Mouse (Mus musculus) kidney, adult 18-20 months (tissue): Measurements from ENCODE around the gene Stk32b.

Experiments used
- DNase-seq: peaks from one replicate; pipeline ENCODE4 v3.0.0; 2021

Stk32b gene

DNA sequence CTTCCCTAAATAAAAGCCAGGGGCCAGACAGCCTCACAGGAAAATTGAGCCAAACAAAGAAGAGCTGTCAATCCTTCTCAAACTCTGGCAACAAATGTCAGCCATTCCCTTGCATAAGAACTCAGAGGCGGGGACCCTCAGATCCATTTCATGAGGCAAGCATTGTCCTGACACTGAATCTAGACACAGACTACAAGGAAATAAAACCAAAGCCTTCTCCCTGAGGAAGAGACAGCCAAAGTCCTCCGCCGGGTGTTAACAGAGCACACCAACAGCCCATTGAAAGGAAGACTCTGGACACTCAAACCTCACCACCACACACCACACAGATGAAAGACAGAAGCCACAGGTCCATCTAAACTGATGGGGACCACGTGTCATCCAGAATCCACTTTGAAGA is 57.8 kb downstream of the Stk32b start:
- DNase-seq = no peak

DNA sequence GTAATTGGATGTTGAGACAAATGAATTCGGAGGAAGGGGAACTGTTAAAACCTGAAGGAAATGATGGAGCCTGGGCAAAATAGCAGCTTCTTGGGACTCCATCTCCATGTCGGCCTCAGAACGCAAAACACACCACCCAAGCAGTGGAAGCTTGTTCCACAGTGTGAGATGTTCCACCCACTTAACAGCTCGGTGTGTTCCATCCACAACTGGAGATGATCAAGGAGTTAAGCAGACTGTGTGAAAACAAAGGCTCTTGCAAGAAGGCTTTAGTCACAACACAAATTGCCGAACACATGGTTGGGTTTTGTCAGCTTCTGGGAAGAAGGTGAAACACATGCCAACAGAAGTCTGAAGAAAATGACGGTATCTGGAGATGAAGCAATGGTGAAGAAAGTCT is 59.2 kb downstream of the Stk32b start:
- no peak for DNase-seq

DNA sequence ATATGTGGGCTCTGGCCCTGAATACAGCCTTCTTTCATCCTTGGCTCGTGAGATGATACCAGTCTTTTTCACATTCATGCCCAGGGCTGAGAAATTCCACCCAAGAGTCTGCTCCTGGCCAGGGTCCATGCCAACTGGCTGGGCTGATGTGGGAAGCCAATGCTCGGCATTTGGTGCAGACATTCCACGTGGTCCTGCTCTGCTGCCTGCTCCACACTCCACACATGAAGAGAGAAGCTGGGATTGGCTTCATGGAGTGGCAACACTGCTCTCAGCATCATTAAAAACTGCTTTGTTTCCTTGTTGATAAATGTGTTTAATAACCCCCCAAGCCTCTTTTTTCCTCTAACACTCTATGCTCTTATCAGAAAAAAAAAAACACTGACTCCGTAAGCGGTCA is 61.8 kb downstream of the Stk32b start:
- DNase-seq = no peak

DNA sequence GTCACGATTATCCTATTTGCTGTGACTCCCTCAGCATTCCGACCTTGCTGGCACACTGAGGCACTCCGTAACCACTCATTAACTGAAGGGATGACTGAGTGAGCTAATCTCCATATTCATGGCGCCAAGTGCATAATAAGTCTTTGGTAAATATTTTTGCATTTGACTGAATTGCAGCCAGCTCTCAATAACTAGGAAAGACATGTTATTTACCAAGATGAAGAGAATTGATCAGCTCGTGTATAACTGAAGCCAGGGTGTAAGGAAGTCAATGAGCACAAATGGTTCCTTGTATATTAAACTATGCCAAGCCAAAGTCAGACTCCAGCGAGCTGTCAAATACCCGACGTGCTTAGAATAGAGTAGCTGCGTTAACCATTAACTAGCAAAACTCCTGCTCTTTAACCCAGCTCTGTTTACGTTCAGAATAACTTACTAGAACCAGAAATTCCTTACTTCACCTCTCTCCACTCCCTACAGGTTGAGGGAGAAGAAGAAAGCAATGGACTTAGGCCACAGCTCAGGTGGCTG is 66.2 kb downstream of the Stk32b start:
- DNase-seq = peak; percentile 58

DNA sequence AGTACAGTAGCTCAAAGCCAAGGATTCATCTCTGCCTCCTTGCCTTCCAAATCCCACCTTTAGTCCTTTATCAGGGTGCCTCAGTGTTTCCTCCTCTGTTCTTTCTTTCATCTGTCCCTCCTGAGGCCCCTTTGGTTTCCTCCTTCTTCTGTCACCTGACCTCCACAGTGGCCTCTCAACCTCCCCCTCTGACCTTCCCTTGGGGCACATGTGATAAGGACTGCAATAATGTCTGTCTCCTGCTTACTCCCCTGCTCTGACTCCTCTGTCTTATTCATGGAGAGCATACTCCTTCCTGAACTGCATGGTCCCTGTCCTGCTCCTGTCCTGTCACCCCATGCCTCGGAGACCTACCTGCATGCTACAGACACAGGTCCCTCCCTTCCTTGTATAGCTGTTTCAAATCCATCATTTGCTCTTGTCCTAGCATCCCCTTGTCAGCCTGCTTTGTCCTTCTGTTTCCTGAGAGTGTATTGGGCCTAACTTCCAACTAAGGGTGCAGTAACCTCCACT is 66.8 kb downstream of the Stk32b start:
- peak; percentile 61 for DNase-seq

DNA sequence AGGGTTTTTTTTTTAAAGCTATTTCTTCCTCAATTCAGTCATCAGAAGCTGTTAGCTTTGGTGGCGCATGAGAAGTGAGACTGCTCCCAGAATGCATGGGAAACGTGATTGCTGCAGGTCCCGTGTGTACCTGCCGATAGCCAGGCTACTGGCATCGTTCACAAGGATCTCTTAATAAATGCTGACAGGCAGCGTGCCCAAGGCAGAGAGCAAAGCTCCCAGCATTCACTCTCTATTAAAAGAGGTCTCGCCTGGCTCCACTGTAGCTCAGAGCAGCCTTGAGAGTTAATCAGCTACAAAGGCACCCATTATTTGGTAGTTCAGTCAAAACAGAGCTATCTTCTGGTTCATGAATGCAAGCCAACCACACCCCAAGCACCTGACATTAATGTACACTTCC is 72.9 kb downstream of the Stk32b start:
- peak; percentile 20 for DNase-seq

DNA sequence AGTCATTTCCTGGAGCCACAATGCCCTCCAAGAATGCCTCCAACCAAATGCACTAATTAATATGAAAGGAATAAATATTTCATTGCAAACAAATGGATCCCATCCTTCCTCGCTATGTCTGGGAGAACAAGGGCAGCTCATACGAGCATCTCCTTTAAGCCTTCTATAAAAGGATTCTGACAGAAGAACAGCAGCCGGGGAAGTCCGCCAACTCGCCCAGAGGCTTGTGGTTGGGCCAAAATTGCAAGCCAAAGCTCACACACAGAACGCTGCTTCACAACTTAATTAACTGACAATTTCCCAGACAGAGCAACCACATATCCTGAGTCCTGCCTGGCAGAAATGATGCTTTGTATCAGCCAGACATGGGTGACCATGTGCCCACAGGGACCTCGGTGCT is 74.5 kb downstream of the Stk32b start:
- DNase-seq = no peak

DNA sequence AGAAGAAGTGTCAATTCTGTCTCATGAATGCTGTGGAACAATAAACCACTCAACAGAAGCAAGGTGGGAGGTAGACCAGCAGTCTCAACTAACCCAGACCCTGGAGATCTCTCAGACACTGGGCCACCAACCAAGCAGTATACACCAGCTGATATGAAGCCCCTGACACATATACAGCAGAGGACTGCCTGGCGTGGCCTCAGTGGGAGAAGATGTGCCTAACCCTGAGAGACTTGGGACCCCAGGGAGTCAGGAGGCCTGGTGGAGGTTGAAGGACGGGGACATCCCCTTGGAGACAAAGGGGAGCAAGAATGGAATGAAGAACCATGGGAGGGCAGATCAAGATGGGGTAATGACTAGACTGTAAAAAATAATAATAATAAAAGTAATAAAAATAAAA is 82.2 kb downstream of the Stk32b start:
- DNase-seq = no peak

DNA sequence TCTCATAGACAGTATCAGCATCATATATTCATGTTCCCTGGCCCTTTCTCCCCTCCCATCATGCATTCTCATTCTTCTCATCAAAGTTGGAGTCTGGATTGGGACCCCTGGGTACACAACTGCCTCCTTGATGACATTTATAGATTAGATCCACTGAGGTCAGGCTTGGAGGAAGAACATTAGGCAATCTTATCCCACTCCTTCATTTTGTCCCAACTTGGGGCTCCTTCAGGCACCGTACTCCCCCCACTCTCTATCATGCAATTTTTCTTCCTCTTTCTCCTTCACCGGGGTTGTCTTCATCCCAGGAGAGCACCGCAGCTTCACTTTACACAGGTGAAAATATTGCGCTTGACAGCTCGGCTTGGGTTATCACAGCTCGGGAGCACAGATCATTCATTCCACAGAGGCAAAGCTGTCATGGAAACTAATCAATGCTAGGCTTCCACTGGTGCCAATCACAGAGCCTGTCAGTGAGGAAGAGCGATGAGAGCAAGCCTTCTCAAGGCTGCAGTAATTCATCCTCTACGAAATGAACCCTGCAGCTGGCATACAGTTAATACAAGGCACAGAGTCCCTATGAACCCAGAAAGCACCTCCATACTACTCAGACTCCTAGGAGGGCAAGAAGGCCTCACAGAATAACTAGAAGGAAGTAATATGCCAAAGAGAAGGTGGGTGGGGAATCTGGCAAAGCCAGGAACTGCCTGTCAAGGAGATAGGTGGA is 89.4 kb downstream of the Stk32b start:
- no peak for DNase-seq

DNA sequence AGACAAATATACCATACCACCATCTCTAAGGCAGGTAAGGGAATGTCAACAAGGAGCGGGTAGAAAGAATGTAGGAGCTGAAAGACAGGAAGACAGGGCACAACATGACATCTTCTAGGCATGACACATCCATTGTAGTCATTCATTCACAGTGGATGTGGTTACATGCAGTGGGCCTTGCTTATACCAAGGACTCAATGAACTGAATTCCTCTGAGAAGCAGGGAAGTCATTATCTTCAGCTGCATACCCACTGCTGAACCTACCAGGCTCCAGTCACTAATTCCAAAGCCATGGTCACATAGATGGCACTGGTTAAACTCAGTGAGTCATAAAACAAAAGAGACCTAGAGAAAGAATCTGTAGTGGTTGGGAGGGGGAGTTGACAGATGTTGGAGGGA is 105.1 kb downstream of the Stk32b start:
- no peak for DNase-seq

DNA sequence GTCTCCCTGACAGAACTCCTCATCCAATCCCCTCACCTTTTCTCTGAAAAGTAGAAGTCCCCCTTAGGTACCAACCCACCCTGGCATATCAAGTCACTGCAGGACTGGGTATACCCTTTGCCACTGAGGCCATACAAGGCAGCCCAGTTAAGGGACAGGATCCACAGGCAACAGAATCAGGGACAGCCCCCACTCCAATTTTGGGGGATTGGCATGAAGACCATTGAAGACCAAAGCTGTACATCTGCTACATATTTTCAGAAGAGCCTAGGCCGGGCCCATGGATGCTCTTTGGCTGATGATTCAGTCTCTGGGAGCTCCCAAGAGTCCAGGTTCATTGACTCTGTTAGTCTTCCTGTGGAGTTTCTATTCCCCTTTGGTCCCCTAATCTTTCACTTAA is 117.4 kb downstream of the Stk32b start:
- DNase-seq = no peak

DNA sequence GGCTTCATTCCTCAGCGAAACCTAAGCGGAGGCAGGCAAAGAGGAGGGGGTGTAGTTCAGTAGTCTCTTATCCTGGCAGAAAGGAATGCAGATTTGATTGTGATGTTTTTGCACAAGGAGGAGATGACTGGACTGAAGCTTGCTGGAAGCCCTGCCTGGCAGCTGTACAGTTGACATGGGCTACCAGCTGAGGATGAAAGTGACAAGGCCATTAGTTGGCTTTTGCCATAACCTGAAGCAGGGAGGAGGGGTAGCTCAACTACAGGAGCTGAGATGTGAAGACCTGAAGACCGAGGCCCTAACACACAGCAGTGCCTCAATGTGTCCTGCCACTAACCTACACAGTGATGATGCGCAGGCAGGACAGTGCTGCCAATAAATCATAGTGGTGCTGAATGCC is 118.7 kb downstream of the Stk32b start:
- DNase-seq = no peak

DNA sequence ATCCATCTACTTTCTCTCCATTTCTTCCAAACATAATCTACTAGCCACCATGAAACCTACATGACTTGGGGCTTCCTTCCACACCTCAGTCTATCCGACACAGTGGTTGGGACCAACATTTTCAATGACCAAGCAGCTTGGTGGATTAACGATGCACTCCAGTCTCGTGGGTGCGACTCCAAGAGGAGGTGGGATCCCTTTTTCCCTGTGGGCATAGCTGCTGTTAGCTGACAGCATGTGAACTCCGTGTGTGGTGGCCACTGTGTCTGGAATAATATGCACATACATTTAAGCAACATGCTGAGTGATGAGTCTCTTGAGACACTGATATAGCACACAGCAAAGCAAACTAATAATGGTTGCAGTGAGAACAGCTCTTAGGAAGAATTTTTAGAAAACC is 124.6 kb downstream of the Stk32b start:
- DNase-seq = no peak

DNA sequence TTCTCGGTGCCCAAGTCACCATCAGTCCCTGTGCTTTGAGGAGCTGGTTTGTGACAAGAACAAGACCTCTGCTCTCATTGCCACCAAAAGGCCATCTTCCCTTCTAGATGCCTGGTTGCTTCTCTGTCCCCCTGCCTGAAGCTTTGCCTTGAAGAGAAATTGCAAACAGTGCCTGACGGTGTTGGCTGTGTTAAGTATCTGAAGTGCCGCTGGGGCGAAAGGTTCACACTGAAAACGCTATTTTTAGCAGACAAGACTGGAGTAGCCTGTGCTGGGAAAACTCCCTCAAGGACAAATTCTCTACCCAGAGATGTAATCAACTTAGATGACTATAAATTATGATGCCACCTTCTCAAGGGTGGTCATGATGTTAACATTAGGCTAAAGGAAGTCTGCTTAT is 129.1 kb downstream of the Stk32b start:
- DNase-seq = peak; percentile 9

DNA sequence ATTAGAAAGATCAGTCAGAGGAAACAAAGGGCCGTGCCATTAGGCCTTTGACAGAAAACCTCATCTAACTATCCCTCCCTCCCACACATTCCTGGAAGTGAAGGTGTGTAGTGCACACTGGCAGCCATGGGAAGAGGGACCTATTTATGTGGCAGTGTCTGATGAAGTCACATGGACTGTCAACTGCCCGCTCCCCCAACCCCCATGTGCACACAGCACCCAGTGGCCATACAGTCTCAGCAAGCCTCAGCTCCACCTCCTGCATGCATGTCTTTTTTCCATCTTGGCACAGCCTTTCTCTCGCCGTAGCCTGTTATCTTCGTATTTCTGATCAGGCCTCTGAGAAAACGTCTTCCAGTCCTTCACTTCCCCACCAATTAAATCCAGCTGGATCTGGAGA is 130.9 kb downstream of the Stk32b start:
- DNase-seq = no peak

DNA sequence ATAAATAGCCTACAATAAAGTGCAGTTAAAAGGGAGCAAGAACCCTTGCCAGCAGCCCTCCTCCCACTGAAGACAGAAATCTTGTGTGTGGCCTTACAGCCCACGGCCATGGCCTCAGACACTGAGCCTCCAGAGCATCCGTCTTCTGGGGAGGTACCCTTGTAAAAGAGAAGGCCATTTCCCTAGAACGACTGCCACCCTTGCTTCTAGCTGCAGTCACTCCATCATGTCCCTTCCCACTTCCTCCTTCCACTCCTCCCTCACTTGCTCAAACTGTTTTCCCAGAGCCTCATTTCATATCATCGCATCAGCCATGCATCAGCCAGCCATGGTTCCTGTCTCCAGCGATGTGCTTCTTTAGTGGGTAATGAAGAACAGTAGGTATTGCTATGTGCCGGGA is 141.5 kb downstream of the Stk32b start:
- no peak for DNase-seq

DNA sequence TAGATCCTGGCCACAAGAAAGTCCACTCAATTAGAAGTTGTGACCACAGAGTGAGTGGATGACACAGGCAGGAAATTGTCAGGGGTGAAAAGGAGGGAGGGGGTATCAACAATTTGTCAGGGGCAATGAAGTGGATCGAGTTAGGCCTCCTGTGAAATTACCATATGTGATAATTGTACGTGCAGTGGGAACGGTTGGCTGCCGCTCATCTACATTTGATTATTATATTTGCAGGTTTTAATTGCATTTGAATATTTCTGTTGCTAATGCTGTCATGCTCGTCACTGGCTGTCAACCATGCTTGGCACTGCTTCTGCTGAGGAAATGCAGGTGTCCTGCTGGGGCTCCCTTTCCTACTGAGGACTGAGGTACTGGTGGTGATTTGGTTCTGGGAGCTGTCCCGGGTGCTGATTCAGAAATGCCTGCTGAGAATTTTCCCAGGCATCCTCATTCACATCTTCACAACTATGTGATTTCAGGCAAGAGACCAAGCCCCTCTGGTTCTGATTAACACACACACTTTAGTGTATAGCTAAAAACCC is 159.6 kb downstream of the Stk32b start:
- DNase-seq = peak; percentile 3

DNA sequence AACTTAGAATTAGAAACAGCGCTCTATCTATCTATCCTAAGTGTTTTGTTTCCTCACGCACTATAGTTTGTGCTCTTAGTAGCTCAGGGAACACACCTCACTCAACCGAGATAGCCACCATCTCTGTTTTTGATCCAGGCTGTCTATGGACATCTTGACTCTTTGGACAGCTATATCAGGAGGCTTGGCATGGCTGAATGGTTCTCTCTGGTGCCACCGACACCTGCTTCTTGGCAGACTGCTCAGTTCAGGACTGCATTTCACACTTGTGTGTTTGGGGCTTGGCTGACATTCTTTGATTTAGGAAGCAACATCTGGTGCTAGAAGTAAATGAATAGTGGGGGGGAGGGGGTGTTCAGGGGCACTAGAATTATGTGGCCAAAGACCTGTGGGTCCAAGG is 162.7 kb downstream of the Stk32b start:
- DNase-seq = no peak

DNA sequence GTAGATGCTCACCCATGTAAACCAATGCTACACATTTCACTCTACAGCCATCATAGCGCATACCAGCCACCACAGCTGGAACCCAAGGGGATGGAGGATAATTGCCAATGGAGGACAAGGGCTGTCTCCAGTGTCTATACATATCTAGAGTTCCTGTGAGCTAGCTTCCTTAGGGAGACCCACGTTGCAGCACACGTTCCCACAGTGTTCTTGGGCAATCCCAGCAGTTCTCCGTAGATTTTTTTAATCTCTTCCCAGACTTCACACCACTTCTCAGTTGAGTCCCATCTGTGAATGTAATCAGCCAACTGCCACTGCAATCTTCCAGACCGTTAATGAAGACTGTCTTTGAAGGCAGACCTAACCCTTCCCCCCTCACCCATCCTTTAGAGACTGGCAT is 165.3 kb downstream of the Stk32b start:
- no peak for DNase-seq

DNA sequence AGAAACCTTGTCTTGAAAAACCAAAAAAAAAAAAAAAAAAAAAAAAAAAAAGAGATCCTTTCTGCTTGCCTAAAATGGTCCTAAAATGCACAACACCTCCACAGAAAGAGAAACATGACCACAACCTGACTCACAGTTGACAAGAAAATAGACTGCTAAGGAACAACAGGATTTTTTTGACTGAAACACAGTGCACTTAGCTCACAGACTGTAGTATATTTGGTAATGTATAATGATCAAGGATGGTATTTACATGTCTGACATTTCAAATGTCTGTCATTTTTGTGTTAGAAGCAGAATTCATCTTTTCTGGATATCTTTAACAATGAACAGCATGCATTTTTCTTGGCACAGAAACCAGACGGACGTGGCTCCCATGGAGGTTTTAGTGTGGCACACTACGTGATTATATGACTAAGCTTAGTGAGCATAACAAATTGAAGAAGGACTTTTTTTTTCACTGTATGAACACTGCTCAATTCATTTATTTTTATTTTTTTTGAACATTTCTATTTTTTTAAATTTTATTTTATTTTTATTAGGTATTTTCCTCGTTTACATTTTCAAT is 181.2 kb downstream of the Stk32b start:
- no peak for DNase-seq

DNA sequence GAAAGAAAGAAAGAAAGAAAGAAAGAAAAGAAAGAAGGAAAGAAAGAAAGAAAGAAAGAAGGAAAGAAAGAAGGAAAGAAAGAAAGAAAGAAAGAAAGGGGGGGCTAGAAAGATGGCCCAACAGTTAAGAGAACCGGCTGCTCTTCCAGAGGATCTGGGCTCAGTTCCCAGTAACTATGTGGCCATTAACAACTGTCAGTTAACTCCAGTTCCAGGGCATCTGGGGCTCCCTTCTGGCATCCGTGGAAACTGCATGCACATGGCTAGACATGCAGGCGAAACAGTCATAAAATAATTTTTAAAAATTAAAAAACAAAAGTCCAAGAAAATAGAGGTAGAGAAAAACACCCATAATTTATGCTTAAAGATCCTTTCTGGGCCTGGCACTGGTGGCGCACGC is 181.7 kb downstream of the Stk32b start:
- DNase-seq = no peak

DNA sequence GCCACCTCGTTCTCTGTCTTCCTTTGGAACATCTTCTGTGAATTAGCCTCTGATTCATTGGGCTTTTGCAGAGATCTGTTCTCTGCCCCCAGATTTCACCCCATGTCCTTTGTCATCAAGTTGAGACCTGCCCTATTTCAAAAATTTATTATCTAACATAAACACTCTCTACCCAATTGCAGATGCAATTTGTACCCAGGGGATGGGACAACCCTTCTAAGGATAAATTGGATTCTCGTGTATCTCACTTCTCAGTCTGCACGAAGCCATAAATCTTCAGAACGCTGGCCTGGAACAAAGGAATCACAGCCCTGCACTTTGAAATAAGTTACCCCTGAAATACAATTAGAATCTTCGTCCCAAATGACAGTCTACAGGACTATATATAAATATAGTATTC is 191.6 kb downstream of the Stk32b start:
- no peak for DNase-seq

DNA sequence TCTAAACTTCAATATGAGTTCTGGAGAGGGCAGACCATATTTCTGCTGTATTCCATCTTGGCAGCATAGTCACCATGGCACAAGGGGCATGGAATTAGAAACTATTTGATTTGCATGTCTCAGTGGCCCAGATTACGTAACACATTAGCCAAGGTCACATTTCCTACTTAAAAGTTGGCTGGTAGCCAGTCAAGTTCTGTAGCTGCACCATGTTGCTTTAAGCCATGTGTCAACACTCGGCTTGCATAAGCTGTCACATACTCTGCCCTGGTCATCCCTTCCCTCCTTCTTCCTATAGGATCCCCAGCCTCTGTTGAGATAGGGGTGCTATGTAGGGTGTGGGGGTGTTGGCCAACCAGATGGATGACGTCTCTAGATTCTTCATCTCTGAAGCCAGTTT is 196.5 kb downstream of the Stk32b start:
- no peak for DNase-seq

DNA sequence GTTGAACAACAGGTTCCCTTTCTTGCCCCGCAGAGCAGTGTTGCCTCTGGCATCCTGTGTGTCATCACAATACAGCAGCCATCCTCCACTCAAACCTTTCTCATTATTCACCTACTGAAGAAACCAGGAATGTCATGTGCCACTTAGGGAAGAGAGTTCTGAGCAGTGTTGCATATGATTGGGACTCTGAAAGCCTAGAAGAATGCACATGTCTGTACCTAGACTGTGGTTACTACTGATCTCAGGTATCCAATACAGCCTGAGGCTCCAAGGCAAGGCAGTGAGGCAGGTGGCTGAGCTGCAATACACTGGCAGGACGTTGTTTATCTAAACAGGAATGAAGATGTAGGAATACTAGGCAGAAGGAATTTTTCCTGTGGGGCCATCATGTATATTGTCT is 204.5 kb downstream of the Stk32b start:
- no peak for DNase-seq
